Mouse (Mus musculus) sigmoid colon, adult 10 weeks (tissue): Measurements from ENCODE around the gene Tbc1d20. TPM values are rescaled to one million over a fixed set of nuclear protein-coding genes. Genes with fewer than 3 reads are reported as not detected.

Source experiments
- polyA plus RNA-seq: library from polyadenylated mRNA; stranded (reverse); fragments of 350-450 nt; fragmentation: Illumina TruSeq; extraction: RNeasy Lipid Tissue Mini Kit (QIAGEN cat#74804); gene quantifications from one replicate; pipeline ENCODE4 v1.2.3, GENCODE M21; 2014; ENCODE audit warnings: low read depth, low replicate concordance

Gene Tbc1d20
- 38.1 TPM for polyA plus RNA-seq

GRCm38 (mm10) chr2:152293727-152294475, at the start of gene Tbc1d20:
TSS of gene Tbc1d20 (plus strand) at chr2:152293828.

GRCm38 (mm10) chr2:152332101-152332825, 38.6 kb downstream of the Tbc1d20 start, which contains the start of gene Rbck1:
TSS of gene Rbck1 (minus strand) at chr2:152332653.

DNA sequence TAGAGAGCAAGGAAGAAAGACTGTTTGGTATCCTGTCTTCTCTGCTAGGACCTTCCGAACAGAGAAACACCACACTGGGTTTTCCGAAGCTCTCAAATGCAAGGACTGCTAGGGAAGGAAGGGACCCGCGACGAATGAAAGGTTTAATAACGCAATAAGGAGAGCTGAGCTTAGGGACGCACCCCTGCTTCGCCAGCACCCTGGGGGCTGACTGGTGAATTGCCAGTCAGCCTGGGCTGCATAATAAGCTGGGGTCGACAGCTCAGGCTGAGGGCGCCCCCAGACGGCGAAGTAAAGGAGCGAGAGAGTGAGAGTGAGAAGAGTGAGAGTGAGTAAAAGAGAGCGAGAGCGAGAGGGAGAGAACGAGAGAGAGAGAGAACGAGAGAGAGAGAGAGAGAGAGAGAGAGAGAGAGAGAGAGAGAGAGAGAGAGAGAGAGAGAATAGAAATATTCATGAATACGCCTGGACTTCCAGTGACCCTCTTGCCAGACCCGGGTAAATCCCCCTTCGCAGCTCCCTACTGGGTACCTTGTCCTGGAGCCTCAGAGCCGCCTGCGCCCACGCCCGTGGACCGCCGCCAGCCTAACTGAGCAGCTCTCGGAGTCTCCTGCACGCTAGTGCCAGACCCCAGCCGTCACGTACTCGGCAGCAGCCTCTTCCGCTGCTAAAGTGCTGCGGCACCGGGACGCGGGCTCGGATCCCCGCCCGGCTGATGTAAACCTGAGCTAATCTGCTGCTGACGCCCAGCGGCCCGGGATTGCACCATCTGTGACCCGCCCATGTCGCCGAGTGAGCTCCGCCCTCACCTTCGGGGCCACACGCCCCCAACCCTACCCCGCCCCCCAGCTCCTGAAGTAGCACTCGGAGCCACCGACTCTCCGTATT, 49.9 kb downstream of the Tbc1d20 start, which contains the start of gene Trib3:
Gene Trib3 (minus strand): TSS at position 704 of the 885 bp plus-strand sequence.

Other genes with a start within 250 kb of the Tbc1d20 start
- not detected for gene Scrt2, start 212.3 kb upstream of the Tbc1d20 start, polyA plus RNA-seq
- gene Srxn1, start 188.3 kb upstream of the Tbc1d20 start, polyA plus RNA-seq: 42.8 TPM
- gene Tcf15, start 150.3 kb upstream of the Tbc1d20 start, polyA plus RNA-seq: not detected
- gene Csnk2a1, start 67.0 kb upstream of the Tbc1d20 start, polyA plus RNA-seq: 252 TPM
- gene Rbck1, start 38.8 kb downstream of the Tbc1d20 start, polyA plus RNA-seq: 1.8 TPM
- gene Trib3, start 50.2 kb downstream of the Tbc1d20 start, polyA plus RNA-seq: not detected
- gene Nrsn2, start 82.8 kb downstream of the Tbc1d20 start, polyA plus RNA-seq: 0.32 TPM
- gene Sox12, start 104.2 kb downstream of the Tbc1d20 start, polyA plus RNA-seq: 0.13 TPM
- 1.5 TPM for gene Zcchc3, start 121.2 kb downstream of the Tbc1d20 start, polyA plus RNA-seq
- not detected for gene 6820408C15Rik, start 121.8 kb downstream of the Tbc1d20 start, polyA plus RNA-seq
- gene Defb23, start 170.8 kb downstream of the Tbc1d20 start, polyA plus RNA-seq: not detected
- not detected for gene Defb20, start 183.2 kb downstream of the Tbc1d20 start, polyA plus RNA-seq
- not detected for gene Defb22, start 196.3 kb downstream of the Tbc1d20 start, polyA plus RNA-seq
- not detected for gene Defb26, start 217.9 kb downstream of the Tbc1d20 start, polyA plus RNA-seq
- gene Defb28, start 224.4 kb downstream of the Tbc1d20 start, polyA plus RNA-seq: not detected
- not detected for gene Defb29, start 246.3 kb downstream of the Tbc1d20 start, polyA plus RNA-seq